In genomic region chr16:10661385-10661784, GRCm38 (mm10) we compare ENCODE assay signal across 27 mouse cellular contexts.
DNase-seq lines count a peak whose midpoint lies in the region; ATAC-seq and TF ChIP-seq lines count a peak whose summit lies in the region.
"Had no signal": no experiment of that assay in that cellular context is flagged by ENCODE, and none has a peak within 500 bp of the region (broad histone marks: within the 10 kb centered on the region; RNA-seq: fewer than 3 reads in every experiment).

No protein-coding gene starts in this region.

- TF ChIP-seq CTCF in gastrocnemius, adult 2 months (IDR thresholded peaks at IDR 0.05) = no peak

- no peaks in the 10 kb centered on the region for H3K36me3 ChIP-seq in heart, embryonic 16.5 days (ENCODE audit: control insufficient read depth, insufficient read depth)
- H3K36me3 ChIP-seq: embryonic facial prominence, embryonic 12.5 days; forebrain, embryonic 15.5 days; midbrain, embryonic 10.5 days; midbrain, embryonic 15.5 days; neural tube, embryonic 12.5 days had no signal

- H3K27me3 ChIP-seq in heart, embryonic 16.5 days (ENCODE audit: control insufficient read depth, insufficient read depth, low read length) = no peaks in the 10 kb centered on the region
- H3K27me3 ChIP-seq: embryonic facial prominence, embryonic 12.5 days; forebrain, embryonic 15.5 days; midbrain, embryonic 15.5 days; neural tube, embryonic 12.5 days had no signal

- H3K4me3 ChIP-seq in gastrocnemius, adult 2 months = no peak overlapping the region
- H3K4me3 ChIP-seq in heart, embryonic 16.5 days (ENCODE audit: low read length) = no peak overlapping the region
- H3K4me3 ChIP-seq: embryonic facial prominence, embryonic 12.5 days; forebrain, embryonic 15.5 days; midbrain, embryonic 10.5 days; midbrain, embryonic 15.5 days; myocyte; neural tube, embryonic 12.5 days had no signal

- H3K9ac ChIP-seq in heart, embryonic 16.5 days (ENCODE audit: low read length) = no peak overlapping the region
- H3K9ac ChIP-seq: embryonic facial prominence, embryonic 12.5 days; forebrain, embryonic 15.5 days; liver, embryonic 14.5 days; midbrain, embryonic 15.5 days; neural tube, embryonic 12.5 days had no signal

- no peak overlapping the region for H3K4me2 ChIP-seq in heart, embryonic 16.5 days (ENCODE audit: low read depth, low read length)
- H3K4me2 ChIP-seq: embryonic facial prominence, embryonic 12.5 days; forebrain, embryonic 15.5 days; midbrain, embryonic 15.5 days; neural tube, embryonic 12.5 days had no signal

- peaks cover 42% of the 10 kb centered on the region for H3K4me1 ChIP-seq in heart, embryonic 16.5 days (ENCODE audit: control insufficient read depth, insufficient read depth, low read length)

- DNase-seq in gastrocnemius, adult 2 months = no peak
- DNase-seq in gastrocnemius, adult 18-20 months (ENCODE audit: low spot score) = no peak
- no peak for DNase-seq in heart, postnatal 36 days
- DNase-seq in retina, postnatal 1 day = peak; percentile 72
- no peak for DNase-seq in retina, embryonic 14.5 days (ENCODE audit: low spot score)
- no peak for DNase-seq in embryo, embryonic 10.5 days (ENCODE audit: low spot score)
- DNase-seq: adrenal gland, postnatal 14 days; cerebellum, adult 11-12 months; embryo, embryonic 11 days; gastrocnemius, postnatal 10 days; kidney, adult 9 months; kidney, postnatal 10 days; liver; lung, adult 2 months; lung, postnatal 14 days; right cerebral cortex, postnatal 14 days; thymus, postnatal 14 days had no signal

- intact Hi-C loops in gastrocnemius, adult 2 months (cut with DNase I) = no loop called here
- intact Hi-C loops in heart, postnatal 36 days (cut with DNase I) = no loop called here

- 35% methylated on average over 2 of the region's 2 CpGs for WGBS in heart, embryonic 16.5 days

- H3K9me3 ChIP-seq in heart, embryonic 16.5 days (replicated peaks; ENCODE audit: control insufficient read depth, low read length) = no peaks in the 10 kb centered on the region
- H3K9me3 ChIP-seq: embryonic facial prominence, embryonic 12.5 days; forebrain, embryonic 15.5 days; midbrain, embryonic 10.5 days; midbrain, embryonic 15.5 days; neural tube, embryonic 12.5 days had no signal

- peak overlapping the region; percentile 28; the same call in 1 of the 2 replicates for H3K27ac ChIP-seq in gastrocnemius, adult 2 months
- no peak overlapping the region for H3K27ac ChIP-seq in heart, embryonic 16.5 days (ENCODE audit: low read length)
- H3K27ac ChIP-seq: embryonic facial prominence, embryonic 12.5 days; forebrain, embryonic 15.5 days; liver, embryonic 14.5 days; midbrain, embryonic 15.5 days; neural tube, embryonic 12.5 days had no signal

- peak; percentile 15; the same call in 1 of the 2 replicates for ATAC-seq in heart, embryonic 16.5 days (replicated peaks; ENCODE audit: extremely low read depth, insufficient read depth, low FRiP score)
- ATAC-seq: CD4-positive, CD25-positive, alpha-beta regulatory T cell, adult 4 months; forebrain, embryonic 15.5 days; intestine, embryonic 16.5 days; midbrain, embryonic 15.5 days had no signal
